Mouse (Mus musculus): ENCODE measurements at regions not wholly inside any gene's neighbourhood (a gene's known extent, or its start where the extent isn't known, plus 50 kb on each side); places are given as distances from the start of the nearest gene placed in this dataset.
A peak's percentile ranks its signal among the peaks of the same experiment; 100 is the strongest.

GRCm38 (mm10) chr10:91580959-91581358 is 399.8 kb upstream of the Tmpo start:
- DNase-seq = no peak

GRCm38 (mm10) chr10:91575323-91576064 is 394.4 kb upstream of the Tmpo start:
- DNase-seq = no peak

GRCm38 (mm10) chr10:91572796-91573195 is 391.7 kb upstream of the Tmpo start:
- no peak for DNase-seq

DNA sequence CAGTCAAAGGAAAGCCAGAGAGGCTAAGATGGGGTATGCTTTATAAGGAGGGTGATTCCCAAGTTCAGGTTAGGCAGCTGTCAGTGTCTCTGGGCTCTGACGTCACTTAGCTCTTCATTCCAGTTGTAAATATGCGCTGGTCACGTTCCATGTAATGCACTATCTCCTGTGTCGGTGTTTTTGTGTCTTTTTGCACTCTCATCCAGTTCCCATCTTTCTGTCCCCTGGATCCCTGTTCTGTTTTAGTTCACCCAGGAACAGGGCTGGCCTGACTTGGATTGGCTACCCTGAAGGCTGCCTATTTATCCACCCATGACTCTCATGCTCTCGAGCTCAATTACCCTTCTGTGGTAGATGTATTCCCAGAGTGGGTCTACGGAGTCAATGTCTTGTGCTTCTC is 387.9 kb upstream of the Tmpo start:
- no peak for DNase-seq

- no peak for DNase-seq
Measured at GRCm38 (mm10) chr10:91566116-91566774, 385.1 kb upstream of the Tmpo start.

DNA sequence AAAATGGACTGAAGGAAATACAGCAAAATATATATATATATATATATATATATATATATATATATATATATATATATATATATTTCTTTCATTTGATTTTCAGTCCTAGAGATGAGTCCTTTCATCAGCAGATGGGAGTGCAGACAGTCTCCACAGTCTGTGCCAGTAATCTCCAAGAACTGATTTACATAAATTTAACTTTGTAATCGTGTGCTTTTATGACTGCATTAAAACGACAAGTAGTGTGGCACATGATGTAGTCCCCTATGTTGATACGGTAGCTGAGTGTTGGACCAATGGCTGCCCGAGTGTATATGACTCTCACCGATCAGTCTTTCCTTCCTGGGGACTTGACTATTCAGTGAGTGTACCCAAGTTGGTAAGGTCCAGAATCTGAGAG is 378.2 kb upstream of the Tmpo start:
- no peak for DNase-seq

DNA sequence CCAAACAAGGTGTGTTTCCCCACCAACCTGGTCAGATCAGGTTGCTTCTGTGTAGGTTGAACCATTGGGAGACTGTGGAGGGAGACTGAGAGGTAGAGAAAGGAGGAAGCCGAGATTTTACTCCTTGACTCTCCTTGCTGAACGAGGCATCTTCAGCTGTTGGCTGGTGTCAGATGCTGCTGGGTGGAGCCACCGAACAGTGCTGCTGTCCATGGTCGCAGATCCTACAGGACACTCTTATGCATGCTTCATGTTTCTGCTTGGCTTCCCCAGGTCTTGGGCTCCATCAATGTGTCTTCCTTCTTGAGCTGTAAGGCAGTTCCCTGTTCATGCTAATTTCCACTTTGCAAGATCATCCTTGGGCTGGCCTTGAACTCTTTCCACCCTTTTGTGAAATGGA is 367.0 kb upstream of the Tmpo start:
- no peak for DNase-seq

DNA sequence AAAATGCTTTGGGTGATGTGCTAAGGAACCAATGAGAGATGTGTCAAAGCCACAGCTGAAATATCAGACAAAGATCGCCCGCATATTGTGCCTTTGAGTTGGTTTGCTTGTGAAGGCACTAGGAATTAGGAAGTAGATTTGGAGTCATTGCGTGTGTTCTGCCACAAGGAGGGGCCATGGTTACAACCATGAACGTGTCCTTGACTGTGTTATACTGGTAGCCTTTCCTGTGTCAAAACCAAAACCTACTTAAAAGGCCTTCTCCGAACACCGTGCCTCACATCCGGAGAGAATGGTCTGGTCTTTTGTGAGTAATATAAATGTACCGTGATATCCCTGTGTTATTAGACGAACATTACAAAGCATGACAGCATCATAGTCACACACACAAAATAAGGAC is 365.0 kb upstream of the Tmpo start:
- peak; percentile 50 to 65 for DNase-seq

- no peak for DNase-seq
Measured at GRCm38 (mm10) chr10:91545421-91545820, 364.3 kb upstream of the Tmpo start.

DNA sequence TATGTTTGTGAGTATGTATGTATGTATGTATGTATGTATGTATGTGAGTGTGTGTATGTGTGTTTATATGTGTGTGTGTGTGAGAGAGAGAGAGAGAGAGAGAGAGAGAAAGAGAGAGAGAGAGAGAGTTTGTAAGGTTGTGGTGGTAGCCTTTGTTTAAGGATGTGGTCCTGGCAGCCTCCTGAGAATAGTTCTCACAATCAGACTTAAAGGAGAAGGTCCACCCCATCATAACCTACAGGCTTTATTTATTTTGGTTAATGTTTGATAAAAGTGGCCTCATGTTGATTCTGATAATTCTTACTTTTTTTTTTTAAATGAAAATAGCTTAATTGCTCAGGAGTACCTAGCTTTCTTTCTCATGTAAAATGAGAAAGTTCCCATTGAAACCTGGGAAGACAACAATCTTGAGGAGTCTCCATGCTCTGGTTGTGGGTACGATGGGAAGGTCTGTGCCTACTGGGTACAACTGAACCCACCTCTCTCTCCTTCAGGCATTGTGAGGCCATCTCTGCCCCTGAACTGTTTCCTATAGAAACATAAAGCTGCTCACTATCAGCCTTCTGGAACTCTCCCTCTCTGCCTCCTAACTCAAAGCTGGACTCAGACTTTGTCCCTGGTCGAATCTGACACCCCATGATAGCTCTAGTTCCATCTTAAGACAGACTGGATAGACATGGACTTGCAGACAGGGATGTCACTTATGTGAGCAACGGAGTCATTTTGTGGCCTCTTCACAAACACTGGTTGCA is 362.2 kb upstream of the Tmpo start:
- no peak for DNase-seq

DNA sequence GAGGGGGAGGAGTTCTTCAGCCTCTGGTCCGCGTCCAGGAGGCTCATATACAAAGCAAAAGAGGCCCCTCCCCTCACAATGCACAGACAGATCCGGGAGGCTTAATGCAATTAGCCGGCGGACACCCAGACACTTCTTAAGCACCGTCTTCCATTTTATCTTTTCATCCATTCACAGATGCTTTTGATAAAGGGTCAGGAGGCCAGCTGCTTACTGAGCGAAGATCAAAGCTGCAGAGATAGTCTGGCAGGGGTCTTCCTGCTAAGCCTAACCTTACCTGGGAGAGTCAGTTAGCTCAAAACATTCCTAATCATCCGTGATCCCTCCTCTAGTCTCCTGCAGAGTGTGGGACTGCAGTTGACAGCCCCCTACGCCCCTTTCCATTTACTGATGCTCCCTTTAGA is 361.1 kb upstream of the Tmpo start:
- no peak for DNase-seq

DNA sequence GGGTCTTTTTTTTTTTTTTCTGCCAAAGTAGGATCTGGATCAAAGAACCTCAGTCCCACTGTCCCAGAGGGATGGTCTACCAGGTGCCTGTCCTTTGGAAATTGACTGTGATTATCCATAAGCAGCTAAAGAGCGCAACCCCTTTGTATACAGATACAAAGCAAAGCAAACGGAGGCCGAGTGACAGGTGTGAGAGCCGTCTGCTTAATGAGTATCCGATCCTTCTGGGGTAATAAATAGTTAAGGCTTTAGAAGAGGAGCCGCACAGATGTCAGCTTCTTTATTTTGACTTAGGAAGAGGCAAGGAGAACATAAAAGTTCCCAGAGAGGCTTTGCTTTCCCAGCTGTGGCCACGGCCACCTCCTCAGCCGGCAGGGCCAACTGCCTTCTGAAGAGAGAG is 356.1 kb upstream of the Tmpo start:
- DNase-seq = no peak

- DNase-seq = no peak
Measured at GRCm38 (mm10) chr10:91535392-91535791, 354.3 kb upstream of the Tmpo start.

GRCm38 (mm10) chr10:91528305-91528704 is 347.2 kb upstream of the Tmpo start:
- no peak for DNase-seq

GRCm38 (mm10) chr10:91521168-91521567 is 340.1 kb upstream of the Tmpo start:
- DNase-seq = no peak

DNA sequence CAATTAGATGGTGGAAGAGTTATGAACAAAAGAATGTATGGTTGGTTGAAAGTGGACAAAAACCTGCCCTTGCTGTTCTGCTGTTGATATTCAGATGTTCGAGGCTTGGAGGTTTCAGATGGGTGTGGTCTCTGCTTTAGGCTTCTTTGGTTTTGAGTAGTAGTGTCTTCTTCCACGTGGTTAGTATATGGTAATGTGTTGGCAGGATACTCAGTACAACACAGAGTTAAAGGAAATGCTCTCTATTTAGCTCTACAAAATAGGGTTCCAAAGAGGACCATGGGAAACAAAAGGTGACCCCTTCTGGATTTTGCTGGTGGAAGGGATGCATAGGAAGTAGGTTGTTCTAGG is 333.9 kb upstream of the Tmpo start:
- no peak for DNase-seq

DNA sequence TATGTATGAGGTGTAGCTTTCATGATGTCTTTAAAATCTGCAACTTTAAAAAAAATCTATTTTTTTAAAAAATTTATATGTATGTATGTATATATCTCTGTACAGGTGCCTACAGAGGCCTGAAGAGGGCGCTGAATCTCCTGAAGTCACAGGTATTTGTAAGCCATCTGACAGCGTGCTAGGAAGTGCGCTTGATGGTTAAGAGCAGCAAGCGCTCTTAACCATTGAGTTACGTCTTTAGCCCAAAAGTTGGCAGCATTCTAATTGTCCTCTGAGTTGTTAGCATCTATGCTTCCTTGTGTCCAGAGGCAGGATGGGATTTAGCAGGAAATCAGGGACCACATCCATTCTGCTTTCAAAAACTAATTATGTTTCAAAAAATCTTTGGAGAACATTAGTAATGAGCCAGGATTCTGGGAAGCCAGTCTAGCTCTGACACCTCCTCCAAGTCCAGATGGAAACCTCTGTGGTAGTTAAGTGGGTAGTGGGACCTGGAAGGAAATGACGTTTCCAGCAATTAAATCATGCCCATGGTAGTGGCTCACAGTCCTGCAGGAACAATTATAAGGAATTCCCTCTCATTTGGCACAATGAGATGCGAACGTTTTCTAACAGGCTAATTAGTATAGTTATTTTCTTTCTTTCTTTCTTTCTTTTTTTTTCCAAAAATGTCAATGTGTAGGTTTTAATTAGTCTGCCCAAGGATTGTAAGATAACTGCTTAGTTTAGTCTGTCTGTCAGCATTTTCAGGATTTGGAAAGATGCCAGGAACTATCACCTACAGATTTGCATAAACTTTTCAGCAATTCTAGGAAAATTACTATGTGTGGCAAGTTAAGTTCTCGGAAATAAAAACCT is 333.3 kb upstream of the Tmpo start:
- DNase-seq = no peak

DNA sequence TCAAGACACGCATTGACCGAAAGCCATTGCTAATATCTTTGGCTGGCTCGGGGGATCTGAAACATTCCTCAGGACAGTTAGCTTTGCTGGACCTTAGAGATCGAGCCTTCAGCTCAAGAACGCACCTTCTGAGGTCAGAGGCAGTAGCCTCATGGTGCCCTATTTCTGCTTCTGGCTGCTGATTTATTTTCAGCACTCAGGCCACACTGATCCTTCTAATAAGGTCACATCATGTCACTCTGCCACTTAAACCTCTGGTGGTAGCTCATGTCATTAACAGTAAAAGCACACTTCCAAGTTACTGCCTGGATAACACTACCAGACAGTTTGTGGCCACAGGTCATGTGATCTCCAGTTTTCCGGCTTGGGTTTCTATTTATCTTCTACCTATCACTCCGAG is 325.9 kb upstream of the Tmpo start:
- DNase-seq = no peak

DNA sequence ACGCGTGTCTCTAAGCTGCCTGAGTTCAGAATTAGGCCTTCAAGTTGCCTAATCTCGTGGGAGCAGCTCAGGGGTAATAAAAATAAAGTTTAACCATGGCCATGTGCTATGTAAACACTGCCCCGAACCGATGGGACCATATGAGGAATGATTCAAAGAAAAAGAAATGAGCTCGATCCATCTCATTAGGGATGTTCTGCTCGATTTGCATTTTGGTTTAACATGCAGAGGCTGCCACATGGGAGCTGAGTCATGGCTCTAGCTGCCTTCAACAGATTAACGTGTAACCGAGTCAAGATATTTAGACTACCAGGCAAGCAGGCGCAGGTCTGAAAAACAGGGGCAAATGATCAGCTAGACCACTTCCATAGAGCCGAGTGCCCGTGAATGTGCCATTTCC is 323.8 kb upstream of the Tmpo start:
- no peak for DNase-seq

GRCm38 (mm10) chr10:91498543-91498942 is 317.4 kb upstream of the Tmpo start:
- no peak for DNase-seq

DNA sequence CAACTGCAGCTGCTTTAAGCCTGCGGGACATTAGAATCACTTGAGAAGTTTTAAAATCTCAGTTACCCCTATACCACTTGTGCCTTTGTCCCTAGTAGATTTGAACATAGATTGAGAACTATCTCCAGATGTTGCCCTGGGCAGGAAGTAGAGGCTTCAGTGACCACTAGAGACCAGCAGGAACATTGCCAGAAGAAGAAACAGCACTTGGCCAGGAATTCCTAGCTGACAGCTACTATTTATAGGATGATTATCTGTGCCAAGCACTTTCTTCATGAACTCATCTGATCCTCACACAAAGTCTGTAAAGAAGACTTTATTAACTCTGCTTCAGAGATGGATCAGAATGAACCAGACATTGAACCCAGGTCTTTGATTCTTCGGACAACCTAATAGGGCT is 283.6 kb upstream of the Tmpo start:
- no peak for DNase-seq

GRCm38 (mm10) chr10:91447974-91448703 is 267.0 kb upstream of the Tmpo start:
- DNase-seq = no peak

Data from cerebellum, postnatal 25 days (tissue).